Mouse (Mus musculus) monocyte, adult 2 months (primary cell): ENCODE data around the gene Tmc8.

ENCODE experiments used
- DNase-seq, 2 experiments: peaks; one replicate each; pipeline ENCODE4 v3.0.0; 2022; ENCODE audit warnings: low spot score in 2 of 2, low read depth in 1 of 2

The Tmc8 gene

DNA sequence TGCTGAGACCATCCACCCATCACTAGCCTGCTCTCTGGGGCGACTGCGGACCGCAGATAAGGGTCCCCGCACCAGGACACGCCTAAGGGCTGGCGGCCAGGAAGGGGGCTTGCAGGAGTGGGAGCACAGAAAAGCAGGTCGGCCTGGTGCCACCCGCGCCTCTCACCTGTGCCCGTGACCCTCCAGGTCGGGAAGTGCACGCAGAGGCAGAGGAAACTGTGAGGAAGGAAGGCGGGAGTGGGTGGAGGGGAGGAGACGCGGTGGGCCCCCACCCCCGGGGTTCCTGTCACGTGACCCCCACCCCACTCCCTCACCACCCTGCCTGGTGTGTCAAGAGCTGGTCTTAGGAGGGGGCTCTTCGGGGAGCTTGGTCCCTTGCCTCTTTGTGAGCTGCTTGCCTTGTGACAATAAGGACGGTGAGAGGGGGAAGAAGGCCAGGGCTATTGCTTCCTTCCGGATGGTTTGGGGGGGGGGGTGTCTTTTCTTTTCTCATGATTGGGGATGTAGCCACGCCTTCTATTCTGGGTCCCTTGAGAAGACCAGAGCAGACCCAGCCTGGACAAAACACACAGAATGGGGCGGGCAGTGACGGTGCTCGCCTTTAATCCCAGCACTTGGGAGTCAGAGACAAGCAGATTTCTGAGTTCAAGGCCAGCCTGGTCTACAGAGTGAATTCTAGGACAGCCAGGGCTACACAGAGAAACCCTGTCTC is at the start of gene Tmc8, which contains the start of gene Tmc6:
TSS of gene Tmc8 (plus strand) at position 84 of the 712 bp plus-strand sequence.
TSS of gene Tmc6 (minus strand) at position 206 of the 712 bp plus-strand sequence.
- peak in 1 of 2 experiments; percentile 54 for DNase-seq

DNA sequence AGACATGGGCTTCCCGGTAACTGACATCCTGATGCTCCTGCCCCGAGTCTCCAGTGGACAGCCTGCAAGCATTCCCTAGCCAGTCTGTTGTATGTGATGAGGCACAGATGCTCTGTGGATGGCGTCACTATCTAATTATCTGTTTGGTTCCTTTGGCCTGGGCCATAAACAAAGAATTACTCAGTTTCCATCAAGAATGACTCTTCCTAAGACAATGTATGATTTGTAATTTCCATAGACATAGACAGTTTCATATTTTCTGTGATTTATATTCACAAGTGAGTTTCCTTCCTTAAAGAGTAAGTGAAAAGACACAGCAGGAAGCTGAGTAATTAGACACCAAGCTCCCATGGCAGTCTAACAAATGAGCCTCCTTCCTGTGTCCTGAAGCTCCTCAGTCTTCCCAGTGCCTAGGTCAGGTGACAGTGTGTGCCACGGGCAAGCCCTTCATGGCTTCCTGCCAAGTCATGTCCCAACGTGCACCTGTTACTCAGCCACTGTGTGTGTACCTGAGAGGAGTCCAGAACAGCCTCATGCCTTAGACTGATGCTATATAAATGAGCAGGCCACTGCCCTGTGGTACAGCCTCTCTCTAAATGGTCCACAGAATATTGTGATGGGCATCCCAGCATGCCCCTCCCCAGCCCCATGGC is 45.7 kb upstream of the Tmc8 start:
- DNase-seq, result no peak

DNA sequence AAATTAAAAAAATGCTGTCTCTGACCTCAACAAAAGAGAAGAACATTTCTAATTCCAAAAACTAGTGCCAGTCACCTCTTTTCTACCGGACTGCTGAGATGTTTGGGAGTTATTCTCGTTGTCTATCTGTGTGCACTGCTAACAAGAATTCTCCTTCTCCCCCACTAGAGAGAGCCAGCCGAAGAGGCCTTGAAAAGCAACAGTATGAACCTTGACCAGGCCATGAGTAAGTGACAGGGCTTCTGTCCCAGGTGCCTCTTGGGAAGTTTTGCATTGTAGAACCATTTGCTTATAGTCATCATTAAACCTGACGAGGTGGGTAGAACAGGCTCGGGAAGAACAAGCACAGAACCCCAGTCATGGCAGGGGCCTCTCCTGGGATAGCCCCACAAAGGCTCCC is 43.8 kb upstream of the Tmc8 start:
- DNase-seq, result no peak

GRCm38 (mm10) chr11:117741128-117741527 is 40.7 kb upstream of the Tmc8 start:
- no peak for DNase-seq

DNA sequence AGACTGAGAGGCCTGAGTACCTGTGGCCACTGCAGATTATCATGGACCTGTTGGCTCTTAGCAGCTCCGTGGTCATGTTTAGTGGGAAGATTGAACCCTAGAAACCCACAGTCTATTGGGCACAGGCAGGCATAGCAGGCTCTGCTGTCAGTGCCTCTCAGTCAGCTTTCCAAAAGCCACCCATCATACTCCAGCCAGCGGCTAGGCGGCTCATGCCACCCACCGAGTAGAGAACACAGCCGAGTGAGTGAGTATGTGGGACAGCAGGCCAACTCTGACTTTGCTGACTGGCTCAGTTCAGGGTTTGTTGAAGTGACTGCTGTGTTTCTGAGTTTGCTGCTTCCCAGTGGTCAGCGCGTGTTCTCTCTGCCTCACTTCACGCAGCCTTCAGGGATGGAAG is 39.6 kb upstream of the Tmc8 start:
- no peak for DNase-seq

DNA sequence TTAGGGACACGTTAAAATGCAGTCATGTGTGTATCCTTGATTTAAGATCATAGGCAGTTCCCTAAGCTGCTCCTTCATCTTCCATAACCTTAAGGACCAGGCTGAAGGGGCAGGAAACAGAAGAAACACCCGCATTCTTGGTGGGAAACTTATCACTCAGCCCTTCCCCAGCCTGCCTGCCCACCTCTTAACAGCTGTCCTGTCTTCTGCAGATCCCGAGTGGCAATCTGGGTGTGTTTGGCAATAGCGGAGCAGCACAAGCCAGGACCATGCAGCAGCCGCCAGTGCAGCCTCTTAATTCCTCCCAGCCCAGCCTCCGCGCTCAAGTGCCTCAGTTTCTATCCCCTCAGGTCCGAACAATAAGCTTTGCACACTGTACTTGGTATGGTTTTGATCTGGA is 39.2 kb upstream of the Tmc8 start:
- DNase-seq, result no peak

- DNase-seq, result no peak
Measured at GRCm38 (mm10) chr11:117743454-117744030, 38.3 kb upstream of the Tmc8 start.

- DNase-seq, result no peak
Measured at GRCm38 (mm10) chr11:117748628-117749027, 33.2 kb upstream of the Tmc8 start.

GRCm38 (mm10) chr11:117749414-117749813 is 32.5 kb upstream of the Tmc8 start:
- DNase-seq, result no peak

DNA sequence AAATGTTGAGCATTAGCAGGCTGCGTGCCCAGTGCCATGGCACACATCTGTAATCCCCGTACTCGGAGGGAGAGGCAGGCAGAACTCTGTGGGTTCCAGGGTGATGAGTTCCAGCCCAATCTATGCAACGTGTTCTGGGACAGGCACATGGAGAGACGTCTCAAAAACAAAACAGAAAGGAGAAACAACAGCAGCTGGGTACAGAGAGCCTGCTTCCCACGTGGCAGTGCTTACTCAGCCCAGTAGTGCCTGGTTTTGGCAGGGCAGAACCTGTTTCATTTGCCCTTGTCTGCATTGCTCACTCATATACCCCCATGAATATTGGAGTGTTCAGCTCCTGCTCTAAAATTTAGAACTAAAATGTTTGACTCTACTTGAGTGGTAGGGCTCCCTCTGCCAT is 30.3 kb upstream of the Tmc8 start:
- no peak for DNase-seq

GRCm38 (mm10) chr11:117755891-117756290 is 26.0 kb upstream of the Tmc8 start:
- no peak for DNase-seq

DNA sequence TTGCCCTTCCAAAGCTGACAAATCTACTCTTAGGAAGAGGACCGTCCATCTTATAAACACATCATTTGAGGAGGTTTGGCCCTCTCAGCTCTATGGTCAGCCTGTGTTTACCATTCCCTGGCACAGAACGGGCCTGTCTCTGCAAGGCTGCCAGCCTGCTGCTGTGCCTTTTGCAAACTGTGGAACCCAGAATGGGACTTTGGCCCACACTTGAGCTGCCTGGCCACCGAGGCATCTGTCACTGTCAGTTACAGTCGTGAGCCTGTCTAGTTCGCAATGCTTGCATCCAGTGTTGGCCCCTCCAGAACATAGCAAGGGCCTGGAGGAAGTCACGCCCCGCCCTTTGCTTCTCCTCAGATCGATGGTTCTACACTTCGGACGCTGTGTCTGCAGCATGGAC is 22.6 kb upstream of the Tmc8 start:
- no peak for DNase-seq

DNA sequence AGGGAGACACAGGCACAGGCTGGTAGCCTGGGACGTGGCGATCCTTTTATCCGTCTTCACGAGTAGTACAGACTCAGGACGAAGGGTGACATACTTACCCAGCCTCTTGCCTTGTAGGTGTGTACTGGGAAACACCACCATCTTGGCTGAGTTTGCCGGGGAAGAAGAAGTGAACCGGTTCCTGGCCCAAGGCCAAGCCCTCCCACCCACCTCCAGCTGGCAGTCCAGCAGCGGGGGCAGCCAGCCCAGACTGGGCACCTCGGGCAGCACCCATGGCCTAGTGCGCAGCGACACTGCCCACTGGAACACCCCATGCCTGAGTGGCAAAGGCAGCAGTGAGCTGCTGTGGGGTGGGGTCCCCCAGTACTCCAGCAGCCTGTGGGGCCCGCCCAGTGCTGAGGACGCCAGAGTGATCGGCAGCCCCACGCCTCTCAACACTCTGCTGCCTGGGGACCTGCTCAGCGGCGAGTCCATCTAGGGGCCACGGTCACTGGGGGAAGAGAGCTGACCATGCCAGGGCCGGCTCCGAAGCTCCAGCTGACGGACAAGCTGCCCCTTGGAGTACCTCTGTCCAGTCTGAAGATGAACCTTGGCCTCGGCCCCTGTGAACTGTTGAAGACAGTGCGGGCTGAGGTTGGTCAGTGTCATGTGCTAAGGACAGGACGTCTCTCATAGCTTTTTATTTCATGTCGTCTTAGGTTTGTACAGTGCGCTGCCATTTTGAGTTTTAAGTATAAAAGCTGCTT is 21.3 kb upstream of the Tmc8 start:
- no peak for DNase-seq

DNA sequence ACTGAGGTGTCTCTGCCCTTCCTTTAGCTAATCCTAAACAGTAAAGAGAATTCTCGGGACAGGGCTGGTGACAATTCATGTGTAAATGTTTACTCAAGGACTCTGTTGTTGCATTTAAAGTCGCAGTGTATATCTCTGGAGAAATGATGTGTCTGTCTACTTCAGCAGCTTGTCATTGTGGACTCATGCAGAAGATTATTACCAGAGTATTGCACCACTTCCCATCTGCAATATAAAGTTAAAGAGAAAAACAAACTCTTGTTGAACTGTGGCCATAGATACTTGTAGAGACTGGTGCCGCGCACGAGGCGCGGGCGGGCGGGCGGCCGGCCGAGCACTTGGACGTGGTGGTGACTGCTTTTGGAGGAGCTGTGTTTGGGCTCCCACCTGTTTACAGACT is 20.1 kb upstream of the Tmc8 start:
- DNase-seq, result no peak

- no peak for DNase-seq
Measured at GRCm38 (mm10) chr11:117762246-117762645, 19.6 kb upstream of the Tmc8 start.

DNA sequence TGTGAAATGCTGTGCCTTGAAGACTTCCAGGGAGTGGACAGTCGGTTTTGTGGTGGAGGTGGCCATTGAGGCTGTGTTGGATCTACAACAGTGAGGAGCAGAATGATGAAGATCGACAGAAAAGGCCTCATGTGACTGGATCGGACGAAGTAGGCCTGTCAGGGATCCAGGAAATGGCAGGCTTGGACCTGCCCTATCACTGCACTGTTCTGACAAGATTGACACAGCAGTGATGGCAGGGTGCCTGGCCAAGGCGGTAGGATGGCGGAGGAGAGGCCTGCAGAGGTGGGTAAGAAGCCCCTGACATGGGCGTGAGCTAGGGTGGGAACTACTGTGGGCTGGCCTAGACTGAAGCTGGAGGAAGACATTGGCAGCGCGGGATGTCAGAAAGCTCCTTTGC is 17.6 kb upstream of the Tmc8 start:
- no peak for DNase-seq

GRCm38 (mm10) chr11:117765361-117765760 is 16.5 kb upstream of the Tmc8 start:
- no peak for DNase-seq

DNA sequence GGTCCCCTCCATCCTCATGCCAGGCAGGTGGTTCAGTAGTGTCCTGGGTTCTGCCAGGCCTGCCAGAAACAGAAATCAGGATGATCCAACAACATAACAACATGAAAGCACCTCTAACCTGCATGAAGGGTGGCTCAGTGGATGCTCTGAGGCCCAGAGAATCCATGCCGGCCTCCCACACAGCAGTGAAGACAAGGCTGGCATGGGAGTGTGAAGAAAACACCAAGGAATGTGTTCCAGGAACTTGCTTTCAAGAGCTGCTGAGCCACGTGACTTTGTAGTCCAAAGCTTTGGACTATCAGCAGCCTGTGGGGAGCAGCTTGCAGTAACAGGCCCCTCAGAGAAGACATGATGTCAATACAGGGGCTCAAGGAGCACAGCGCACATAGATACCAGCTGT is 15.6 kb upstream of the Tmc8 start:
- DNase-seq, result no peak

DNA sequence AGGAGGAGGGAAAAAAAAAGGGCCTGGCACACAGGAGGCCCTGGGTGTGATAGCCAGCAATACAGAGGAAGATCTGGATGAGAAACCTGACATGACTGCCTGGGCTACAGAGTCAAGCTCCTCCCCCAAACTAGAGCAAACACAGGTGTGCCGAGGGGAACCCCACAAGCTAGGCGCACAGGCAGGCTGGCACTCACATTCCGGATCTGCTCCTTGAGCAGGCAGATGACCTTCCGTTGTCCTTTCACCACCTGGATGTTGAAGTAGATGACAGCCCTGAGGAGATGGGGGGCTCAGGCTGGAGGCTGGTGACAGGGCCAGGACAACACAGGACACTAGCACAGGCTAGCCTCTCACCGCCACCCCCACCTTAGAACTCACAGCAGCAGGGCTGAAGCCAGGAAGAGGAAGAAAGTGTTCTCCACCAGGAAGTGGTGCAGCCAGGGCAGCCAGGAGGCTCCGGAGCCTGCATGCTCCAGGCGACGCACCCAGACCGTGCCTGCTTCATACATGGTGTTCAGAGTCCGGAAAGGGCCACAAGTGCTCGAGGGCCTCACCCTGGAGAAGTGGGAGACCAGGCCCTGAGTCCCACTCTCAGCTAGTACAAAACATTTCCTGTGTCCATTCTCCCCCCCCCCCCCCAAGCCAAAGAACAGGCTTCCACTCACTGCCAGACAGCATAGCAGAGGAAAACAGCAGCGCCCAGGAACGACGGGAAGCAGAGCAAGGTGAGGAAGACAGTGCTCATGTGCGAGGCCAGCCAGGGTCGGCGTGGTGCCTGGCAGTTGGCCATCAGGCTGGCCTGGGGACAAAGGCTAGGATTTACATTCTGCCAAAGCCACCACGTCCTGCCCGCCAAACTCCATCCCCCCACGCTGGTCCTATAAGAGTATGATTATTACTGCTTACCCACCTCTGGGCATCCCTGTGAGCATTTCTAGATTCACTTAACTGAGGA is 12.9 kb upstream of the Tmc8 start:
- DNase-seq, result no peak

GRCm38 (mm10) chr11:117769683-117770047 is 12.2 kb upstream of the Tmc8 start:
- DNase-seq, result no peak

DNA sequence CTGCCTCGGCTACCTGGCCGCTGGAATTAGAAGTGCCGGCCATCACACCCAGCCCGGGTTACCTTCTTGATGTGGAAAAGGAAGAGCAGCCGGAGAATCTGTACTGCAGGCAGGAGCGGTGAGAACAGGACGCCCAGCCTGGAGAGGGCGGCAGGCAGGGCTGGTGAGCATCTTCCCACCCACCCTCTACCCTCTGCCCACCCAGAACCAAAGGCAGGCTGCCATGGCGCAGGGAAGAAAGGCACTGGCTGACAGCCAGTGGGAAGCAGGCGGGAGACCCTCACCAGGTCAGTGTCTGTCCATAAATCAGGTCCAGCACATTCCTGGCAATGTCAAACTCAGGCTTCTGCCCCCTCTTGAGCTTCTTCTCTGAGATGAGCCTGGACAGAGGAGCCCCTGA is 11.5 kb upstream of the Tmc8 start:
- no peak for DNase-seq
